Mouse (Mus musculus): ENCODE measurements around the gene Zdhhc24.

The Zdhhc24 gene

DNA sequence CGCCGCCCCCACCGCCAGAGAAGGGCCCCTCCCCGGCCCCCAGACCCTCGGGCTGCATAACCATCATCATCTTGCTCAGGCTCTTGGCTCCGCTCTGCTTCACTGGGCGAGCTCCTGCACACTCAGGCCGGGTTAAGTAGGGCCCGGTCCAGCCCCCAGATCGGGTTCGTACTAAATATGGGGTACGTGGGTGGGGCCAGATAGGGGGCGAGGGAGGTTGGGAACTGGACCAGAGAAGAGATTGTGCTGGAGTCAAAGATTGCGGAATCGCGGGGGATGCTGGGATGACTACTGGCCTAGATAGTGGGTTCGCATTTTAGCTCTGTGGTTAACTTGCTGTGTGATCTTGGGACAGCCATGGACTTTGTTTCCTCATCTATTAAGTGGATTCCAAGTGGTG lies 683 bp upstream of the Zdhhc24 start, which contains the start of gene Actn3:
Gene Actn3, minus strand, starts transcription at position 125 of the 400 bp plus-strand sequence.
- 9% methylated on average over 17 of the region's 17 CpGs for WGBS

GRCm38 (mm10) chr19:4879324-4879703 lies 846 bp downstream of the Zdhhc24 start:
- 62% methylated on average over 10 of the region's 10 CpGs for WGBS

- WGBS, result 84% methylated on average over 4 of the region's 4 CpGs
Measured at GRCm38 (mm10) chr19:4883961-4884360, 5.5 kb downstream of the Zdhhc24 start.

DNA sequence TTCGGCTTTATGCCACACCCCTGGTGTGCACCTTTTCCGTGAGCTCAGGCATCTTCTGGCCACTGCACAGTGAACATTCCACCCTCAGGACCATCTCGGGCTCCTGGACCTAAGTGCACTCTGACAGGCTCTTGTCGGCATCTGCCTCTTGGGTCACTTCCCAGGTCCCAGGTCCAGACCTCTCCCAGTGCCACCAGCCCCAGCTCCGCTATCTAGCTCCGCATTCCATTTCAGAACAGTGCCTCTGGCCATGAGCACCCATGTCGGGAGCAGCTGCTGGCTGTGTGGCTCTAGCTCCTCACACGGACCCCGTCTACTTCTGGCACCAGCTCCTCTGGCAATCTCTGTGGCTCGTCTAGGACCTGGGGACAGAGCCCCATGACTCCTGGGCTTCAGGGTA lies 11.3 kb downstream of the Zdhhc24 start:
- 88% methylated on average over 10 of the region's 10 CpGs for WGBS

- 84% methylated on average over 3 of the region's 3 CpGs for WGBS
Measured at GRCm38 (mm10) chr19:4891798-4892197, 13.3 kb downstream of the Zdhhc24 start.

- WGBS, result 70% methylated on average over 21 of the region's 21 CpGs
Measured at GRCm38 (mm10) chr19:4896780-4897520, 18.5 kb downstream of the Zdhhc24 start.

- WGBS, result 87% methylated on average over 9 of the region's 9 CpGs
Measured at GRCm38 (mm10) chr19:4898972-4899371, 20.5 kb downstream of the Zdhhc24 start.

- 76% methylated on average over 3 of the region's 3 CpGs for WGBS
Measured at GRCm38 (mm10) chr19:4899888-4900287, 21.4 kb downstream of the Zdhhc24 start.

DNA sequence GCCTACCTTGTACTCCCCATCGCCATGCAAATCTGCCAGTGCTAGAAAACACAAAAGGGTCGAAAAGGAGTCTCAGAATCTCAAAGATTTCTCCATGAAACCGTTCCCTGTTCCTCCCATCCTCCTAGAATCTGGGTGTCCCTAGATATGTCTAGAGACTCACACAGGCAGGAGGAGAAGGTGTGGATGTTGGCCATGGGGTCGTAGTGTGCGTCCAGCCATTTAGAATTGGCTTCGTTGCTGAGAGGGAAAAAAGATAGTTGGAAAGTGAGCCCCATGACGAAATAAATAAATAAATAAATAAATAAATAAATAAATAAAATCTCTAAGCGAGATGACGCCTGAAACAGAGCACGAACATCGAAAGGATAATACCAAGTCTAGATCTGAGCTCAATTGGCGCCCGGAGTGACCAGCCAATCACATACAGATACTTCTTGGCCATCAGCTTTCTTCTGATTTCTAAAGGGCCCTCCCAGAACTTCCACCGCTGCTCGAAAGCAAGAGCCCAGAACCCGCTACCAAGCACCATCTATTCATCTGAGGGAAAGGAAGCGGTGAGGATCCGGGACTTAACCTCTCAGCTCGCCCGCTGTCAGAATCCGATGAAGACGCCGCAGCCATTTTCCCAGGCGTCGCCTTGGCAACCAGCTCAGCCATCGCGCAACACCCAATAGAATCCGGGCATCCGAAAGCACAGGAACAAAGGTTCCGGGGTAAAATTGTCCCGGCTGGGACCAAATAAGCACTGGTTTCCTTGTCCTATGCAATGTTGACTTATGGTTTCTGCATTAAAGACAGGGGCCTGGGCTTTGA lies 27.7 kb downstream of the Zdhhc24 start, which contains the start of gene Bbs1:
Gene Bbs1, minus strand, starts transcription at position 650 of the 816 bp plus-strand sequence.
- WGBS, result 4% methylated on average over 31 of the region's 31 CpGs

- 80% methylated on average over 4 of the region's 4 CpGs for WGBS
Measured at GRCm38 (mm10) chr19:4908107-4908506, 29.6 kb downstream of the Zdhhc24 start.

DNA sequence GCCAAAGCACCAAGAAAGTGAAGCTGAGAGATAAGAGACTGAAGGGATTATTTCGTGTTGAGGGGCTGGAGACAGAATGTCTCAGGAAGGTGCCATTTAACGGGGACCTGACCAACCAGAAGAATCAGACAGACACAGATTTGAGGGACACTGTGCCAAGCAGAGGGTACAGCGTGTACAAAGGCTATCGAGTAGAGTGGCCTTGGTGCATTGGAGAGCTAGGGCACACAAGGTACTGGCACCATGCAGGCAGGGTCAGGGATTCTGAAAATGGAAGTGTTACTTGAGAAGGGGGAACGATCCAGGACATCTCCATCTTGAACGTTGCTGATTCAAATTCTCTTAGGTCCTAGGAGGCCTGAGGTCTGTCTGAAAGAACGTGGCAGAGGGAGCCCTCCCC lies 30.9 kb downstream of the Zdhhc24 start:
- 92% methylated on average over 7 of the region's 7 CpGs for WGBS

DNA sequence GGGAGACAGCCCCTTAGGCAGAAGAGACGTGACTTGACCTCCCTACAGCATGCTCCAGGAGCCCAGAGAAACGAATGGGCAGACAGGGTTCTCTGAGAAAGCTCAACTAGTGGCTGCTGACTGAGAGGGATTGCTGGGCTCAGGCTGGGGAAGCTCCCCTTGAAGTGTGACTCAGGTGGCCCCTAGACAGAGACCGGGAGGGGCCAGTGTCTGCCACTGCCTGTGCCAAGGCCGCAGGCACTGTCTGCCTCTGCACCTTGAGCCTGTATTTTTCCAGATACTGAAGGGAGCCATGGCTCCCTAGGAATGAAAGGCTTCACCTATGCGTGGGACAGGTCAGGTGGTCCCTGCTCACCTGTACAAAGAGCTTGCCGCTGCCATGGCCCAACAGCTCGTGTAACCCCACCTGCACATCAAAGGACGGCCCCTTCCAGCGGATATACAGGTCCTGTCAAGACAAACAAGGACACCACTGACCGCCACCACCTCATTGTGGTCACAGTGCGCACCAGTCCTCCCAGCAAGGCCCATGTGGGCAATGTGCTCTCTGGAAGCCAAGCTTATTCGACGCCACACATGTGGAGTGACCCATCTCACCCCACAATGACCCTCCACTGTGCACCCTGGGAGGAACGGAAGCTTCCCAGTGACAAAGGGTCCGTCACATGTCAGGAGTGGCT lies 37.6 kb downstream of the Zdhhc24 start:
- WGBS, result 95% methylated on average over 15 of the region's 15 CpGs

- 82% methylated on average over 10 of the region's 10 CpGs for WGBS
Measured at GRCm38 (mm10) chr19:4916827-4917226, 38.4 kb downstream of the Zdhhc24 start.

DNA sequence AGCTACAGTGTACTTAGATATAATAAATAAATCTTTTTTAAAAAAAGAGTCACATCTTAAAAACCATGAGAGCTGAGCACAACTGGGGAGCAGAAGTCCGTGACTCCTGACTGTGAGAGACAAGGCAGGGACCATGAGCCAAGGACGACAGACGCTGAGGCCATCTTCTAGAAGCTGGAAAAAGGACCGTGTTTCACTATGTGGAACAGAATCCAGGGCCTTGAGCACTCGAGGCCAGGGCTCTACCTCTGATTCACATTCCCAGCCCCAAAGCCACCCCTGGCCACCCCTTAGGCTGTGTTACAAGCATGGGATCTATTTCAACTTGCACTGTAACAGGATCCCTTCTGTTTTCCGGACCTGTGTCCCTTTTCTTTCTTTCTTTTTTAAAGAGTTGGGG lies 41.2 kb downstream of the Zdhhc24 start:
- 85% methylated on average over 6 of the region's 6 CpGs for WGBS

- WGBS, result 95% methylated on average over 11 of the region's 11 CpGs
Measured at GRCm38 (mm10) chr19:4925121-4925860, 46.8 kb downstream of the Zdhhc24 start.

DNA sequence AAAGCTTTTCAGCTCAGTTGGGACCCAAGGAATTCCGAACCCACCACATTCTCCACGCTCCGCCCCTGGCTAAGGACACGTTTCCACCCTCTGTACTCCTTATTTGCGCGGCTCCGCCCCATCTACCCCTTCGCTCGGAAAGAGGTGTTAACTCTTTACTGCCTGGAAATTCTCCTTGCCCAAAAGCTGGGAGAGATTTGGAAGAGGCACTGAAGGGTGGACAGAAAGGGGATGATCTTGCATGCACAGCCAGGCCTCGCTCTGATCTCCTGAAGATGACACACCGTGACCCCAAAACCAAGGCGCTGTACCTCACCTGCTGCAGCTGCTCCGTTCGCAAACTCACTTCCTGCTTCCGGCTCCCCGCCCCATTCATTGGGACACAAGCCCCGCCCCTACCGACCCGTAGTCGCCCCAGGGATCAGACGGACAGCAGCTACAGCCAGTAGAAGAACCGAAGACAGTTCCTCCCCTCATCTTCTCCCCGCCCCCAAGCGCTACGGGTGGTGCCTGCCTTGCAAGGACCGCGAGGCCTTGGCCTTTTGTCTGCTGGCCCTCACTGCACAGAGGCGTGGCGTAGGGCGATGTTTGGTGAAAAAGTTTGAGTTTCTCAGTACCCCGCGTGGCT lies 49.5 kb downstream of the Zdhhc24 start, which contains the start of gene Dpp3:
Gene Dpp3, minus strand, starts transcription at position 384 of the 628 bp plus-strand sequence.
- under 1% methylated on average over 32 of the region's 32 CpGs for WGBS

- WGBS, result 45% methylated on average over 5 of the region's 5 CpGs
Measured at GRCm38 (mm10) chr19:4928781-4929180, 50.3 kb downstream of the Zdhhc24 start.

Measured in cerebral cortex, adult 2 months (tissue).